8 mouse cellular contexts compared by ENCODE assay signal in the genomic region with DNA sequence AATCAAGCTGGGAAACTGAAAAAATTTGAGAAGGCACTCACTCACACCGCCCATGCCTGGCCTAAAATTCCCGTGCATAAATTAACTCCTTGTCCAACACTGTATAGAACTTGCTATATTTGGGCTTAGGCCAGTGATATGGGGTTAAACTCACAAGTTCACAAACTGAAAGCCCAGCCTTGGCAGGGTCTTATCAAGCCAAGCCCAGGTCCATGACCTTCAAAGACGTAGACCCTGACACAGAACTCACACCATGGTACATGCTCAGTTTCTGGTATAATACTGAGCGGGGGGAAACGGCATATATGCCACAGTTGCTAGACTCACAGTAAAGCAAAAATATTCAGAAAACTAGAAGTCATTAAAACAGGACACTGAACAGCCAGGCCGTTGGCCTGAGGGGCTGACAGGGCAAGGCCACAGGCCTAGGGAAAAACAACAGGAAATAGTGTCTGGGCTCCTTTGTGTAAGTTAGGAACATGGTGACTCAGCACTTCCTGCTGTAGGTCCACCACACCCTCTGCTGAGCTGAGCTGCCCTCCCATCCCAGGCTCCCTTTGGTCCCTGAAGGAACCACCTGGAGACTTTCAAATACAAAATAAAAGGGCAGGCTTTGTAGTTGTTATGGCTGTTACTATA. TPM values are rescaled to one million over a fixed set of nuclear protein-coding genes. Genes with fewer than 3 reads are reported as not detected.
DNase-seq lines count a peak whose midpoint lies in the region; ATAC-seq lines count a peak whose summit lies in the region.

No protein-coding gene starts in this region.

- peak; percentile 25 for DNase-seq in 3134 (ENCODE audit: extremely low read depth, insufficient read length, low spot score)
- peak; percentile 59 for DNase-seq in CD4-positive, CD25-positive, alpha-beta regulatory T cell, adult 2 months (ENCODE audit: low read depth, low spot score)
- DNase-seq in kidney, adult 8-10 months = peak; percentile 34 to 53
- peak; percentile 66 for DNase-seq in lung, postnatal 10 days
- DNase-seq in frontal cortex, postnatal 36 days (ENCODE audit: low spot score in 2 of 2) = no peak
- no peak for DNase-seq in cerebellum, adult 18-20 months
- DNase-seq in MN1 (ENCODE audit: low spot score) = no peak

- ATAC-seq in erythroid progenitor cell, adult 5-6 weeks (replicated peaks; ENCODE audit: low FRiP score, poor library complexity, severe bottlenecking) = peak; percentile 93

RNA-seq across cellular contexts. Expression of a gene that starts 12.3 kb away (rescaled TPM):
- 2.2 TPM in 1 of 2 replicates, not detected in the other for total RNA-seq in erythroid progenitor cell, adult 5-6 weeks (2015; ENCODE audit: low replicate concordance)
- total RNA-seq in erythroid progenitor cell, adult 5-6 weeks (2017; ENCODE audit: low replicate concordance) = 3.6 TPM in 1 of 2 replicates, not detected in the other

Comparison
In these comparisons a context has a peak if more than half of its experiments do, and no peak if none do; other contexts are left out.
1. DNase-seq: peak in 3134 (single experiment), CD4-positive, CD25-positive, alpha-beta regulatory T cell, adult 2 months (single experiment), kidney, adult 8-10 months (2 of 2) and lung, postnatal 10 days (single experiment); none in frontal cortex, postnatal 36 days (0 of 2), cerebellum, adult 18-20 months (0 of 2) and MN1 (single experiment).